Mouse (Mus musculus): Measurements from ENCODE around the gene Zfp446. TPM values are rescaled to one million over a fixed set of nuclear protein-coding genes. Genes with fewer than 3 reads are reported as not detected.

Zfp446 gene
- polyA plus RNA-seq, 2 experiments = 0.93 to 2.1 TPM

DNA sequence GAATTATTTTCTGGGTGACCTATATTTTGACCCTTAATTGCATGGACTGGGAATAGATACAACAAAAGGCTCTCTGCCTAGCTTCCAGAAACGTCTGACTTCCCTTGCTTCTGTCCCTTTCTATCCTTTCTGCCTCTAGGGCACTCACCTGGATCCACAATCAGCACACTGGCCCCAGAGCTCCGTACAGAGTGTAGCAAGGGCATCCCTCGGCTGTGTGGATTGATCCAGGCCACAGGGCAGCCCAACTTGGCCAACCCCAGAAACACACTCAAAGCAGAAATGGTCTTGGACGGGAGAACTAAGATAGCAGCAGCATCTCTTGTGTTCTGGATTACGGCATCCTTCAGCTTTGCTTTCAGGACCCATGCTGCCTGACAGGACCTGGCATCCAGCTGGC lies 19.6 kb downstream of the Zfp446 start:
- Histone ChIP-seq H3K4me2 (ENCODE audit: low read depth) (0 out of 2 replicates have a peak overlapping the region, but pooled peaks have one; percentile 11), H3K36me3 (replicated peaks; ENCODE audit: control insufficient read depth, insufficient read depth, low read depth) (no peaks in the 10 kb centered on the region), H3K27ac (no peak overlapping the region), H3K27me3 (ENCODE audit: control insufficient read depth, insufficient read depth, low read length) (no peaks in the 10 kb centered on the region), H3K4me1 (replicated peaks; ENCODE audit: control insufficient read depth in 2 of 2, insufficient read depth in 2 of 2, low read length in 1 of 2) (no peaks in the 10 kb centered on the region), H3K9ac (replicated peaks) (0 out of 2 replicates have a peak overlapping the region, but pooled peaks have one; percentile 13), H3K9me3 (ENCODE audit: control insufficient read depth, low read length) (no peaks in the 10 kb centered on the region), H3K4me3 (ENCODE audit: insufficient read depth in 1 of 2, low read depth in 2 of 2, low read length in 2 of 2) (no peak overlapping the region)
- WGBS (ENCODE audit: insufficient replicate concordance) = 61% methylated on average over 5 of the region's 5 CpGs
- DNase-seq (ENCODE audit: low read depth in 3 of 3, low spot score in 3 of 3) (no peak), ATAC-seq (ENCODE audit: insufficient read depth) (no peak)
- TF ChIP-seq CTCF (IDR thresholded peaks at IDR 0.05; ENCODE audit: low read depth) (no peak), EP300 (IDR thresholded peaks at IDR 0.05; ENCODE audit: low read depth) (no peak)

DNA sequence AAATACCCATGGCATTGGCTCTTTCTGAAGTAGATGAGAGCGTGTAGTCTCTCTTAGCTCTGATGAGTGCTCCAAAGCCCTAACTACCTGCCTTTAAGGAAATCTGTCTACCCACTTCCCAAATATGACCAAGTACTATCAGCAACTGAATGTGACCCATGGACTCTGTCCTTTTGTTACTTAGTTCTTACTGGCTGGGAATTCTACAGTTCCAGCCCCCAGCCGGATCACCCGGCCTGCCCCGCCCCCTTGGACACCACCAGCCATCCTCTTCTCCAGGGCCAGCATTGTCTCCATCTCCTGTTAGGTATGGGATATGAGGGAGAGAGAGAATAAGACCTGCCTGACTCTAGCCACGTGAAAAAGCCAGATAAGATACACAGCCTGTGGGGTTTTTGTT lies 20.4 kb downstream of the Zfp446 start, which contains the start of gene Slc27a5:
Gene Slc27a5, minus strand, starts transcription at position 140 of the 400 bp plus-strand sequence.
- Histone ChIP-seq H3K9ac (replicated peaks) (0 out of 2 replicates have a peak within 1 kb of the TSS, but pooled peaks have one; percentile 13), H3K27ac (no peak within 1 kb of the TSS), H3K4me3 (ENCODE audit: insufficient read depth in 1 of 2, low read depth in 2 of 2, low read length in 2 of 2) (no peak within 1 kb of the TSS), H3K4me1 (replicated peaks; ENCODE audit: control insufficient read depth in 2 of 2, insufficient read depth in 2 of 2, low read length in 1 of 2) (no peaks in the 10 kb centered on the region), H3K4me2 (ENCODE audit: low read depth) (0 out of 2 replicates have a peak within 1 kb of the TSS, but pooled peaks have one; percentile 11), H3K36me3 (replicated peaks; ENCODE audit: control insufficient read depth, insufficient read depth, low read depth) (no peaks in the 10 kb centered on the region), H3K27me3 (ENCODE audit: control insufficient read depth, insufficient read depth, low read length) (no peaks in the 10 kb centered on the region), H3K9me3 (ENCODE audit: control insufficient read depth, low read length) (no peaks in the 10 kb centered on the region)
- 55% methylated on average over 5 of the region's 5 CpGs for WGBS (ENCODE audit: insufficient replicate concordance)
- TF ChIP-seq EP300 (IDR thresholded peaks at IDR 0.05; ENCODE audit: low read depth) = no peak
- TF ChIP-seq CTCF (IDR thresholded peaks at IDR 0.05; ENCODE audit: low read depth) = no peak
- no peak for ATAC-seq (ENCODE audit: insufficient read depth)
- no peak for DNase-seq (ENCODE audit: low read depth in 3 of 3, low spot score in 3 of 3)

DNA sequence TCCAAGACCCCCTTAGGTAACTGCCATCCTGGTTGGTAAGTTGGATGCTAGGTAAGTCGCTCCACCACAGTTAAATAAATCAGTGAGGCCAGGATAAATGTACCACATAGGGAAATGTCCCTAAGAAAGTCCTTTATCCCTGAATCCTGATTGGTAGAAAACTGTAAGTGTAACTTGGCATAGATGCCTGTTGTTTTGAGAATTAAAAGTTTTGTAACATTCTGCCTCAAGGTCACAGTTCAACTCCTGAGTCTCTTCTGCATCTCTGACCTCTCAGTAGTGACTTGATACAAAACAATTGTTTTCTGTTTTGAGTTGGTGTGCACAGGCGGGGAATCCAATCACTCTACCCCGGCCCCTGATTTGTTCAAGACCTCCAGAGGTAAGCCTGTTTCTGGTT lies 21.2 kb downstream of the Zfp446 start, which contains the start of gene Trim28:
Gene Trim28, plus strand, starts transcription at position 264 of the 400 bp plus-strand sequence.
- no peak within 1 kb of the TSS for H3K9ac ChIP-seq (replicated peaks)
- no peak for DNase-seq (ENCODE audit: low read depth in 3 of 3, low spot score in 3 of 3)

DNA sequence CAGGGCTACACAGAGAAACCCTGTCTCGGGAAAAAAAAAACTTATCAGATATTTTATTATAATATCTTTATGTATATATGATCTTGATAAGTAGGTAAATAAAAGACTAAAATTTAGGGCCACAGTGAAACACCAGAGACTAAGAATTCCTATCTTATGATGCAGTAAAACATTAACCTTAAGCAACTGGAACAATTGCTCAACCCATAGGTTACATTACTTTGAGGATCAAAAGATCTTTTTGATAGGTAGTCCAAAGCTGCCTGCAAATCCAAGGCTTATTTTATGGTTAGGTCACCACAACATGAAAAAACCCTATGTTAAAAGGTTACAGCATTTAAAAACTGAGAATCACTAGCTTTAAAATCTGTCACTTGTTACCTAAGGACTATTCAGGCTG lies 23.9 kb downstream of the Zfp446 start:
- no peak overlapping the region for H3K9ac ChIP-seq (replicated peaks)
- no peaks in the 10 kb centered on the region for H3K9me3 ChIP-seq (ENCODE audit: control insufficient read depth, low read length)
- H3K27me3 ChIP-seq (ENCODE audit: control insufficient read depth, insufficient read depth, low read length) = no peaks in the 10 kb centered on the region
- 40% methylated on average over 1 of the region's 1 CpGs for WGBS (ENCODE audit: insufficient replicate concordance)
- no peak overlapping the region for H3K4me2 ChIP-seq (ENCODE audit: low read depth)
- H3K27ac ChIP-seq = no peak overlapping the region
- no peak for TF ChIP-seq CTCF (IDR thresholded peaks at IDR 0.05; ENCODE audit: low read depth)
- no peak for TF ChIP-seq EP300 (IDR thresholded peaks at IDR 0.05; ENCODE audit: low read depth)
- ATAC-seq (ENCODE audit: insufficient read depth) = no peak
- peaks cover 3% of the 10 kb centered on the region; the same call in 1 of the 2 replicates for H3K36me3 ChIP-seq (replicated peaks; ENCODE audit: control insufficient read depth, insufficient read depth, low read depth)
- DNase-seq (ENCODE audit: low read depth in 3 of 3, low spot score in 3 of 3) = no peak
- no peaks in the 10 kb centered on the region for H3K4me1 ChIP-seq (replicated peaks; ENCODE audit: control insufficient read depth in 2 of 2, insufficient read depth in 2 of 2, low read length in 1 of 2)
- H3K4me3 ChIP-seq (ENCODE audit: insufficient read depth in 1 of 2, low read depth in 2 of 2, low read length in 2 of 2) = no peak overlapping the region

More for the DNA sequence above, 21.2 kb downstream of the Zfp446 start, which contains the start of gene Trim28:
- 69% methylated on average over 3 of the region's 3 CpGs for WGBS (ENCODE audit: insufficient replicate concordance)
- Histone ChIP-seq H3K9me3 (ENCODE audit: control insufficient read depth, low read length) (no peaks in the 10 kb centered on the region), H3K4me3 (ENCODE audit: insufficient read depth in 1 of 2, low read depth in 2 of 2, low read length in 2 of 2) (no peak within 1 kb of the TSS), H3K36me3 (replicated peaks; ENCODE audit: control insufficient read depth, insufficient read depth, low read depth) (no peaks in the 10 kb centered on the region), H3K27me3 (ENCODE audit: control insufficient read depth, insufficient read depth, low read length) (no peaks in the 10 kb centered on the region), H3K27ac (no peak within 1 kb of the TSS), H3K4me2 (ENCODE audit: low read depth) (no peak within 1 kb of the TSS), H3K4me1 (replicated peaks; ENCODE audit: control insufficient read depth in 2 of 2, insufficient read depth in 2 of 2, low read length in 1 of 2) (no peaks in the 10 kb centered on the region)
- no peak for ATAC-seq (ENCODE audit: insufficient read depth)
- TF ChIP-seq CTCF (IDR thresholded peaks at IDR 0.05; ENCODE audit: low read depth) = no peak
- TF ChIP-seq EP300 (IDR thresholded peaks at IDR 0.05; ENCODE audit: low read depth) = no peak

DNA sequence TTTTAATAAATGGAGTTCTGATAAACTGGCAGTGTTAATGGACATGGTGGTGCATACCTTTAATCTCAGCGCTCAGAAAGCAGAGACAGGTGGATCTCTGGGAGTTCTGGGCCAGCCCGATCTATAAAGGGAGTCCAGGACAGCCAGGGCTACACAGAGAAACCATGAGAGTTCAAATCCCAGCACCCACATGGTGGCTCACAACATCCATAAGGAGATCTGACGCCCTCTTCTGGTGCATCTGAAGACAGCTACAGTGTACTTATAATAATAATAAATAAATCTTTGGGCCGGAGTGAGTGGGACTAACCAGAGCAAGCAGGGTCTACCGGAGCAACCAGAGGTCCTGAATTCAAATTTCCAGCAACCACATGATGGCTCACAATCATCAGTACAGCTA lies 25.7 kb downstream of the Zfp446 start:
- no peak for ATAC-seq (ENCODE audit: insufficient read depth)
- no peak overlapping the region for H3K4me2 ChIP-seq (ENCODE audit: low read depth)

More for the DNA sequence above, 25.7 kb downstream of the Zfp446 start:
- no peak overlapping the region for H3K9ac ChIP-seq (replicated peaks)
- peaks cover 12% of the 10 kb centered on the region for H3K36me3 ChIP-seq (replicated peaks; ENCODE audit: control insufficient read depth, insufficient read depth, low read depth)
- no peak overlapping the region for H3K4me3 ChIP-seq (ENCODE audit: insufficient read depth in 1 of 2, low read depth in 2 of 2, low read length in 2 of 2)
- no peak overlapping the region for H3K27ac ChIP-seq
- peaks cover 0 to under 1% of the 10 kb centered on the region in 2 experiments; a peak in 1 of 4 replicates for H3K4me1 ChIP-seq (replicated peaks; ENCODE audit: control insufficient read depth in 2 of 2, insufficient read depth in 2 of 2, low read length in 1 of 2)
- no peaks in the 10 kb centered on the region for H3K9me3 ChIP-seq (ENCODE audit: control insufficient read depth, low read length)
- no peak for DNase-seq (ENCODE audit: low read depth in 3 of 3, low spot score in 3 of 3)
- TF ChIP-seq CTCF (IDR thresholded peaks at IDR 0.05; ENCODE audit: low read depth) (peak; percentile 29; the same call in 1 of the 2 replicates), EP300 (IDR thresholded peaks at IDR 0.05; ENCODE audit: low read depth) (no peak)
- no peaks in the 10 kb centered on the region for H3K27me3 ChIP-seq (ENCODE audit: control insufficient read depth, insufficient read depth, low read length)
- 71% methylated on average over 5 of the region's 5 CpGs for WGBS (ENCODE audit: insufficient replicate concordance)

All from liver, embryonic 14.5 days (tissue).